Mouse (Mus musculus): ENCODE measurements around the gene Banp.

Banp gene

GRCm38 (mm10) chr8:121949222-121949800 lies at the start of gene Banp:
Gene Banp (plus strand): TSS chr8:121949750.
- no peak for DNase-seq (ENCODE audit: low spot score)

GRCm38 (mm10) chr8:121901498-121902236 lies 47.9 kb upstream of the Banp start:
- DNase-seq (ENCODE audit: low spot score), result no peak

GRCm38 (mm10) chr8:121903977-121904376 lies 45.6 kb upstream of the Banp start:
- DNase-seq (ENCODE audit: low spot score), result no peak

GRCm38 (mm10) chr8:121904999-121905398 lies 44.6 kb upstream of the Banp start:
- DNase-seq (ENCODE audit: low spot score), result no peak

- no peak for DNase-seq (ENCODE audit: low spot score)
Observed at GRCm38 (mm10) chr8:121905420-121905819, 44.1 kb upstream of the Banp start.

GRCm38 (mm10) chr8:121905864-121906263 lies 43.7 kb upstream of the Banp start:
- no peak for DNase-seq (ENCODE audit: low spot score)

- peak; percentile 39 for DNase-seq (ENCODE audit: low spot score)
Observed at GRCm38 (mm10) chr8:121906542-121907512, 42.7 kb upstream of the Banp start.

GRCm38 (mm10) chr8:121907587-121908248 lies 41.8 kb upstream of the Banp start, which contains the start of gene Slc7a5:
Gene Slc7a5 (minus strand): TSS chr8:121907694.
- peak; percentile 96 for DNase-seq (ENCODE audit: low spot score)

- DNase-seq (ENCODE audit: low spot score), result peak; percentile 14
Observed at GRCm38 (mm10) chr8:121908378-121909147, 41.0 kb upstream of the Banp start.

- DNase-seq (ENCODE audit: low spot score), result no peak
Observed at GRCm38 (mm10) chr8:121909148-121909541, 40.4 kb upstream of the Banp start.

- DNase-seq (ENCODE audit: low spot score), result peak; percentile 75
Observed at GRCm38 (mm10) chr8:121909663-121910062, 39.9 kb upstream of the Banp start.

GRCm38 (mm10) chr8:121911400-121911799 lies 38.1 kb upstream of the Banp start:
- DNase-seq (ENCODE audit: low spot score), result no peak

GRCm38 (mm10) chr8:121911987-121912386 lies 37.6 kb upstream of the Banp start:
- DNase-seq (ENCODE audit: low spot score), result no peak

GRCm38 (mm10) chr8:121912831-121913230 lies 36.7 kb upstream of the Banp start:
- no peak for DNase-seq (ENCODE audit: low spot score)

GRCm38 (mm10) chr8:121913378-121913777 lies 36.2 kb upstream of the Banp start:
- DNase-seq (ENCODE audit: low spot score), result no peak

GRCm38 (mm10) chr8:121919158-121919557 lies 30.4 kb upstream of the Banp start:
- DNase-seq (ENCODE audit: low spot score), result no peak

GRCm38 (mm10) chr8:121919731-121920130 lies 29.8 kb upstream of the Banp start:
- DNase-seq (ENCODE audit: low spot score), result no peak

- no peak for DNase-seq (ENCODE audit: low spot score)
Observed at GRCm38 (mm10) chr8:121921582-121921981, 28.0 kb upstream of the Banp start.

- DNase-seq (ENCODE audit: low spot score), result no peak
Observed at GRCm38 (mm10) chr8:121922101-121922500, 27.4 kb upstream of the Banp start.

GRCm38 (mm10) chr8:121924681-121925080 lies 24.9 kb upstream of the Banp start:
- no peak for DNase-seq (ENCODE audit: low spot score)

- peak; percentile 62 for DNase-seq (ENCODE audit: low spot score)
Observed at GRCm38 (mm10) chr8:121925624-121926023, 23.9 kb upstream of the Banp start.
